Mouse (Mus musculus) right cerebral cortex, postnatal 36 days (tissue): ENCODE measurements around the gene Ccdc136.

ENCODE experiments used
- DNase-seq, 2 experiments: peaks; one replicate each; pipeline ENCODE4 v3.0.0; 2022; ENCODE audit warnings: low spot score in 2 of 2, mixed read lengths in 1 of 2

Ccdc136 gene

GRCm38 (mm10) chr6:29394286-29394685 lies 1.8 kb upstream of the Ccdc136 start:
- no peak for DNase-seq

GRCm38 (mm10) chr6:29396714-29397540 lies 818 bp downstream of the Ccdc136 start:
- peak in 1 of 2 experiments; percentile 26 for DNase-seq

GRCm38 (mm10) chr6:29397575-29397974 lies 1.5 kb downstream of the Ccdc136 start:
- DNase-seq = peak in 1 of 2 experiments; percentile 9

- no peak for DNase-seq
Measured at GRCm38 (mm10) chr6:29399851-29400250, 3.7 kb downstream of the Ccdc136 start.

GRCm38 (mm10) chr6:29402693-29403342 lies 6.7 kb downstream of the Ccdc136 start:
- DNase-seq = no peak

GRCm38 (mm10) chr6:29406412-29406811 lies 10.3 kb downstream of the Ccdc136 start:
- no peak for DNase-seq

- no peak for DNase-seq
Measured at GRCm38 (mm10) chr6:29415446-29415845, 19.3 kb downstream of the Ccdc136 start.

- DNase-seq = no peak
Measured at GRCm38 (mm10) chr6:29420596-29420995, 24.5 kb downstream of the Ccdc136 start.

DNA sequence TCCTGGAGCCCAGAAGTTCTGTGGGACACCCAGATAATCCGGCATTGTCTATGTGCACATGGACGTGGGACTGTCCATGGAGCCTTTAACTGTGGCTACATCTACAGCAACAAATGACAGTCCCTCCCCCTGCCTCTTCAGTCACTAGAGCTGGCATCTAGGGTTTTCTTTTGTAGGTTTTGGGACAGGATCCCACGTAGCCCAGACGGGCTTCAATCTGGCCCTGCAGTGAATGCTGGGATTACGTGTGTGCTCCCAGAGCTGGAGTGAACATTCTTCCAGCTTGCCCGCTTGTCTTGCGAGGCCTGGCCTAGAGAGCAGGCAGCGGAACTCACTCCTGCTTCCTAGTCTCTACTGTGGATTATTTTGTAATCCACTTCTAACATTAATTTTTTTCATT lies 29.0 kb downstream of the Ccdc136 start:
- no peak for DNase-seq

DNA sequence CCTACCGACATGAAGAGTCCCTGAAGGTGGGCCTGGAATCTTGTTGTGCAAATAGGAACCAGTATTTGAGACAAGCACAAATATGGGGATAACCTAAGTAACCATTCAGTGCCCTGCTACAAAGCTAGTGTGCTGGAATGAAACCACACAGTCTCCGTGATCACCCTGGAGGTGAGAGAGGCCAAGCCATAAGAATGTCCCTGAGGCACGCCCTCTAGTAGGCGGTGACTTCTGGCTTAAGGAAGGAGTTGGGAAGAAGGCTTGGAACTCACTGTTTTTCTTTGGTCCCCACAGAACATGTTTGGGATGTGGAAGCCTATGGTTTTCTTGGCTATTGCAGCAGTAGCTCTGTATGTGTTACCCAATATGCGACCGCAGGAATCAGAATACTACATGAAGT lies 30.2 kb downstream of the Ccdc136 start:
- DNase-seq = no peak

DNA sequence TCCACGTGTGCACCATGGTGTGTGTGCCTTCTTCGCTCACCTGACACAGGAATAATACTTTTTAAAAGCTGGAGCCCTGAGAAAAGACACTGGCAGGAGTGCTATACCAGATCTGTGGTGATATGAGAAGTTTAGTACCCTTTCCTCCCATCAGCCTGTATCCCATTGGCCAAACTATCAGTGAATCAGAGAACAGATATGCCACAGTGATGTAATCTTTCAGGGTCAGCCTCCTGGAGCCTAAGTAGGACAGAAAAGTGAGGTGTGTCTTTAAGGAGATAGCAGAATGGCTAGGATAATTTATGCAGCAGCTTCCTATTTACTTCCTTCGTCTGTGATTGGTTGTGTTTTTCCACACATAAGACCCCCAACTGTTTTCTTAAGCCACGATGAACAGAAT lies 32.1 kb downstream of the Ccdc136 start:
- DNase-seq = no peak

DNA sequence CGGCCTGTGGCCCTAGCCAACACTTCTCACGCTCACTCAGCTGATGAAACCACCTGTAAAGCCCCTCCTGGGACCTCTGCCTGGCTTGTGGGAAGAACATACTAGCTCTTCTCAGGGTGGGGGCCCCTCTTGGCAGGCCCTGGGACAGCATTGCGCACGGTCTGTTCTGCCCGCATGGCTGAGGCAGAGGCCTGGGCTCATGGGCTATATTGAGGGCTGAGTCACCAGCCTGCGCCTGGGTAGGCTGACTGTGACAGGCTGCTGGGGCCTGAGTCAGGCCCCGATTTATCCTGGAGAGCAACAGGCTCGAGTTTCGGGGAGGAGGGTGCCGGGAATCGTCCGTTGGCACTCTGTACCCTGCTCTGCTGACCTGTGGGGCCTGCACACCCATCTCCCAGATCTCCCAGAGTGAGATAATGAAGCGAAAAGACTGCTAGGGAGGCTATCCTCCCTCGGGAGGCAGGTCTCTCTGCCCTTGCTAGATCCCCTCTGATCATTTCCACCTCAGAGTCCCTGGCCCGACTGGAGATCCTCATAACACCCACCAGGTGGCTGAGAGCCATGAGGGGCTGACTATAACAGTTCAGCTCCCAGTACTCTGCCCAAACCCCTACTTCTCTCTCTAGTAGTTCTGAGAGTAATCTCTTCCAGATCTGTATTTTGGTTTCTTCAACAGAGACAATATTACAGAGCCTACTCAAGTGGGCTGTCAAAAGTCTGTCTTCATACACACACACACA lies 34.7 kb downstream of the Ccdc136 start:
- DNase-seq = no peak

GRCm38 (mm10) chr6:29431473-29431872 lies 35.4 kb downstream of the Ccdc136 start:
- DNase-seq = no peak

- DNase-seq = no peak
Measured at GRCm38 (mm10) chr6:29432156-29432555, 36.0 kb downstream of the Ccdc136 start.

DNA sequence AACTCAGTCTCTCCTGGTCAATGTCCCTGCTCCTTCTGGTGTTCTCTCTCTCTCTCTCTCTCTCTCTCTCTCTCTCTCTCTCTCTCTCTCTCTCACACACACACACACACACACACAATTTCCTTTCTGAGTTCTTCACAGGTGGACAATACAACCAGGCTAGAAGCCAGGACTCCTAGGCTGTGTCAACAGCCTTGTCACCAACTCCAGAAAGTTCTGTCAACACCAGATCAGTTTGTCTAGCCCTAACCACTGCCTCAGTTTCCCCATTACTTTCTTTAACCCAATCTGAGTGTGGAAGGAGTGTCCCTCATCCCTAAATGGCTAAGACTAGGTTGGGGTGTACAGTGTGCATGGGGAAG lies 36.5 kb downstream of the Ccdc136 start:
- no peak for DNase-seq

- DNase-seq = no peak
Measured at GRCm38 (mm10) chr6:29433038-29433803, 37.1 kb downstream of the Ccdc136 start, which contains the start of gene Flnc. Gene Flnc, plus strand, starts transcription at chr6:29433256.

DNA sequence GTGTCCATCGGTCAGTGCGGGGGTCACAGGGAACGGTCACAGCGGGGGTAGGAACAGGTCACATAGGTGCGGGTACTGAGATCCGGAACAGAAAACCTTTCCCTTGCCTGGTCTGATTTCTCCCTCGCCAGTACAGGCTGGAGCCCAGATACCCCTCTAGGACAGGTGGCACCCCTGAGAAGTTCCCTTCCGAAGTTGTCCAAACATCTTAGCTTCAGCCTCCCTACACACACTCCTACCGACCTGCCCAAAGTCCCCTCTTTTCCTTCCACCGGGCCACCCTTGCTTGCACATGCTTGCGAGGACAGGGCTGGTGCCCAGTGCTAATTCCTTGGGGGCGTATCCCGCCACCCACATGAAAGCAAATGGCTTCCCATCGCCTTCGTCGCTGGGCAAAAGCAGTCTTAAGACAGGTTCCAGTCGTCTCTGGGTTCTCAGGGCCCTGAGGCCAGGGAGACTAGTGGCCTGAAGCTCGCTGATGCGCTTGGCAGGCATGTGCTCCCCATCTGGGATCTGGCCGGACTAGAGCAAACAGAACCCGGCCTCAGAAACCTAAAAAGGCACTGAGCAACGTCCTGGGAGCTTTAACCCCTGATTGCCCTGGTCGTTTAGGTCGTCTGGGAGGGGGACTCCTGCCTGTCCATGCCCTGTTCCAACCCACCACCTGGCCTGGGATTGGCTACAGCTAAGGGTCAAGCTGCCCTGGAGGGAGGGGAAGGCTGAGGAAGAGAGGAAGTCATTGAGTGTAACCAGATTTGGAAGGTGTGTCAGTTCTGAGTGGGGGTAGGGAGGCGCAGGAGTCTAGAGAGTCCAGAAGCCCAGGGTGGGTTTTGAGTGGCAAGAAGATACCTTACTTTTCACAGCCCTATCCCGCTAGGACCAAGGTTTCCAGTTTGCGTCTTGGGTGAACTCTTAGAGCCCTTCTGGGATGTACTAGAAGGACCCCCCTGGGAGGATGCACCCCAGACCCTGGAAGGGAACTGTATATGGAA lies 38.0 kb downstream of the Ccdc136 start:
- DNase-seq = no peak

DNA sequence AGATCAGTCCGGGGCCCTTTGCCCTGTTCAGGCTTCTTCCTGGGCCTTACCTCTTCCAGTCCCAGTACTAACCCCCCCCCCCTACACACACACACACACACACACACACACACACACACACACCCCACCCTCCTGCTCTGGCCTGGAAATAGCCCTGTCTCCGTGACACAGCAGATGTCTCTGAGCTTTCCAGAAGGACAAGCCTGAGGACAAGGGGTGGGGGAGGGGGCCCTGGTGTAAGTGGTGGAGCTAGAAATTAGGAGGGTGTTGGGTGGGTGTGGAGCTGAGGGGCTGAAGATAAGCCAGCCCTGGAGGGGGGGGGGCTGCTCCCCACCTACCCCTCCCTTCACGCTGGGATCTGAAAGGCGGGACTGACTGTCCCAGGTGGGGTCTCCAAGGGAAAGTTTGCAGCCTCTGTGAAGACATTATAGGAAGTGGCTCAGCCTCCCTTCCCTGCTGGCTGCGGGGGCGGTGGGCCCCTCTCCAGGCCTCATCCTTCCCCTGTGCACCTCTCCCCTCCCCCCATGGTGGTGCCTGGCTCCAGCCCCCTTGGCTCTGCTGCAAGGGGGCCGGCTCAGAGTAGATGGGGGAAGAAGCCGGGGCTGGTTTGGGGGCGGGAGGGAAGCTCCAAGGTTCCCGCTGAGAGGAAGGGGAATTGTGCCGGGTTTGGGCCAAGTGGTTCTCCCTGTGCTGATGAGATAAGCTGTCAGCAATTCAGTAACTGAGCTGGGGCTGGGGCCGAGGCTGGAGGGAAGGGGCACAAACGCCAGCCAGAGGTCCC lies 39.0 kb downstream of the Ccdc136 start:
- no peak for DNase-seq

DNA sequence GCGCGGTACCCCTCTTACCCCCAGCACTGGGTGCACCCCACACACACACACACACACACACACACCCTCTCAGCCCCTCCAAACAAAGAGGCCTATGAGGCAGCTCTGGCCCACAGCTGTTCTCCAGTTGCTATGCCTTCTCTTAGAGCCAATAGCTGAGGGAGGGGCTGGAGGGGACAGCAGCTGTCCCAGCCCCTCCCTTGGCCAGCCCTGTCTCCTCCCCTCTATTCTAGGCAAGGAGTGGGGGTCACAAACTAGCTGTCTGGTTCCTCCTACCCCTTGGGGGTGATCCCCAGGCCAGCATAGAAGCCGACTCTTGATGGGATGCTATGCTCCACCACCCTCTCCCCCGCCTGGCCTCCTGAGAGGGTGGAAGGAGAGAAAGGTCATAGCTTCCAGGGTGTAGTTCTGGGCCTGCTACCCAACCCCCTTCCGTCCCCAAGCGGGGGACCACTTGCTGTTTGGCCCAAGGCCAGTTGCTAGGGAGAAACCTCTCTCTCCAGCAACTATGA lies 39.9 kb downstream of the Ccdc136 start:
- DNase-seq = no peak
